Mouse (Mus musculus): ENCODE data around the gene Cul3. TPM values are rescaled to one million over a fixed set of nuclear protein-coding genes. Genes with fewer than 3 reads are reported as not detected.
A peak's percentile ranks its signal among the peaks of the same experiment; 100 is the strongest.

Cul3 gene
- polyA plus RNA-seq (2014; fragmentation: Nextera tagmentation; extraction: Ambion mirVana) = 46.8 and 49.6 TPM in 2 replicates

DNA sequence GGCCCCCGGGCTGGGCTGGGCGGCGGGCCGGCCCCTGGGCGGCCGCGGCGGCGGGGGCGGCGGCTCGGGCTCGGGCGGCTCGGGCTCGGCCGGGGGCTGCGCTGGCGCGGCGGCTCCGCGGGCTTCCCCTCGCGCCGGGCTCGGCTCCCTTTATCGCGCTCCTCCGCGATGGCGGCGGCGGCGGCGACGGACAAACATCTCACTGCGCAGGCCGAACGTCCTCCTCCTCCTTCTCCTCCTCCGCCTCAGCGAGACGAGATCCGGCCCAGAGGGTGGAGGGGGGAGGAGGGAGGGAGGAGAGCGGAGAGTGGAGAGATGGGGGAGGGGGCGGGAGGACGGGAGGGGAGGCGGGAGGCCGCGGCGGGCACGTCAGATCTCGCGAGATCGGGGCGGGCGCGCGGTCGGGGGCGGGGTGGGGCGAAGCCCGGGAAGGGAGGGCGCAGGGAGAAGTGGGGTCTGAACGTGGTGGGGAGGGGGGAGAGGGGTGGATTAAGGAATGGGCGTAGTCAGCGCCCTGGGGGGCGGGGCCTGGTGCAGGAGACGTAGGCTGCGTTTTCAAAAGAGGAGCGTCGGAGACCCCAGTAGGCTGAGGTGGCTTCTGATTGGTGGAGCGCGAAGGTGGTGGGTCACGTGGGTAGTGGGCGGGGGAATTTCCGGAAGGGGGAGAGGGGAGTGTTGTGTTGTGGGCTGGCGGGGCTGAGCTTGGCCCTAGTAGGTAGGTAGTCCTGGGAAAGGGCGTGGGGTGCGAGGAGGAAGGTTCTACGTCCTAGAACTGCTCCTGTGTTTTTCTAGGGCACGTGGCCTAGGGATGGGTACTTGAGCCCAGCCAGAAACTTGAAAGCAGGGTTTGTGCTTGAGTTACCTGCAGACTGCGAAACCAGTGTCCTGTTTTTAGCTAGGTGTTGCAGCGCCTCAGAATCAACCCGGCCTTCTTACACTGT, at the start of gene Cul3:
TSS of gene Cul3 (minus strand) at position 45 of the 941 bp plus-strand sequence.
- peaks cover 4% of the 10 kb centered on the region; the same call in 1 of the 2 replicates for H3K4me1 ChIP-seq (ENCODE audit: control insufficient read depth, insufficient read depth, low read length)
- H3K4me2 ChIP-seq (ENCODE audit: low read depth) = peak within 1 kb of the TSS; percentile 65
- ATAC-seq (ENCODE audit: insufficient read depth, low FRiP score, low TSS enrichment) = peak; percentile 98
- no peaks in the 10 kb centered on the region for H3K27me3 ChIP-seq (ENCODE audit: control insufficient read depth, insufficient read depth, low read length)
- H3K27ac ChIP-seq (ENCODE audit: low read depth, low read length) = peak within 1 kb of the TSS; percentile 99
- WGBS = 2% methylated on average over 44 of the region's 85 CpGs
- peak within 1 kb of the TSS; percentile 100 for H3K4me3 ChIP-seq (ENCODE audit: low read depth, low read length)
- peak within 1 kb of the TSS; percentile 96 for H3K9ac ChIP-seq (ENCODE audit: low read length)
- H3K9me3 ChIP-seq (ENCODE audit: control insufficient read depth, low read length) = no peaks in the 10 kb centered on the region
- peak; percentile 98 for DNase-seq (ENCODE audit: low spot score)
- no peaks in the 10 kb centered on the region for H3K36me3 ChIP-seq (ENCODE audit: control insufficient read depth, insufficient read depth, low read length)

DNA sequence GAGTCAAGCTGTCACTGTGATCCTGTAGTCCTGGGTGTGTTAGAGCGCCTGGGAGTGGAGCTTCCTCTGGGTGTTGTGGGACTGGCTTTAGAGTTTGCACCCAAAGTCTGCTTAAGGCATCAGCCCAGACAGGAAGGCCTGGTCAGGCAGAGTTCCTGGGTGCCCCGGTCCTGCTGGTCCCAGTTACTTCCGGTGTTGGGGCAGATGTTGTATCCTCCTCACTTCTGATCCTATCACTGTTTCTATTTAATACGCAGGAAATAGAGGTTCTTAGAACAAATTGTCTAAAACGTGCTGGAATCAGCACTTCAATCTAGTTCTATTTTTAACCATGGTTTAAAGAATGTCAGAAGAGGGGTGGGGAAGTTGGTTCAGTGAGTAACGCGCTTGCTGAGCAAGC, 49.2 kb upstream of the Cul3 start:
- H3K4me1 ChIP-seq (ENCODE audit: control insufficient read depth, insufficient read depth, low read length) = no peaks in the 10 kb centered on the region
- H3K27me3 ChIP-seq (ENCODE audit: control insufficient read depth, insufficient read depth, low read length) = no peaks in the 10 kb centered on the region
- no peaks in the 10 kb centered on the region for H3K9me3 ChIP-seq (ENCODE audit: control insufficient read depth, low read length)
- DNase-seq (ENCODE audit: low spot score) (no peak), ATAC-seq (ENCODE audit: insufficient read depth, low FRiP score, low TSS enrichment) (no peak)
- no peak overlapping the region for H3K4me3 ChIP-seq (ENCODE audit: low read depth, low read length)
- WGBS = 92% methylated on average over 7 of the region's 7 CpGs
- H3K27ac ChIP-seq (ENCODE audit: low read depth, low read length) = no peak overlapping the region
- no peaks in the 10 kb centered on the region for H3K36me3 ChIP-seq (ENCODE audit: control insufficient read depth, insufficient read depth, low read length)
- H3K4me2 ChIP-seq (ENCODE audit: low read depth) = no peak overlapping the region
- no peak overlapping the region for H3K9ac ChIP-seq (ENCODE audit: low read length)

DNA sequence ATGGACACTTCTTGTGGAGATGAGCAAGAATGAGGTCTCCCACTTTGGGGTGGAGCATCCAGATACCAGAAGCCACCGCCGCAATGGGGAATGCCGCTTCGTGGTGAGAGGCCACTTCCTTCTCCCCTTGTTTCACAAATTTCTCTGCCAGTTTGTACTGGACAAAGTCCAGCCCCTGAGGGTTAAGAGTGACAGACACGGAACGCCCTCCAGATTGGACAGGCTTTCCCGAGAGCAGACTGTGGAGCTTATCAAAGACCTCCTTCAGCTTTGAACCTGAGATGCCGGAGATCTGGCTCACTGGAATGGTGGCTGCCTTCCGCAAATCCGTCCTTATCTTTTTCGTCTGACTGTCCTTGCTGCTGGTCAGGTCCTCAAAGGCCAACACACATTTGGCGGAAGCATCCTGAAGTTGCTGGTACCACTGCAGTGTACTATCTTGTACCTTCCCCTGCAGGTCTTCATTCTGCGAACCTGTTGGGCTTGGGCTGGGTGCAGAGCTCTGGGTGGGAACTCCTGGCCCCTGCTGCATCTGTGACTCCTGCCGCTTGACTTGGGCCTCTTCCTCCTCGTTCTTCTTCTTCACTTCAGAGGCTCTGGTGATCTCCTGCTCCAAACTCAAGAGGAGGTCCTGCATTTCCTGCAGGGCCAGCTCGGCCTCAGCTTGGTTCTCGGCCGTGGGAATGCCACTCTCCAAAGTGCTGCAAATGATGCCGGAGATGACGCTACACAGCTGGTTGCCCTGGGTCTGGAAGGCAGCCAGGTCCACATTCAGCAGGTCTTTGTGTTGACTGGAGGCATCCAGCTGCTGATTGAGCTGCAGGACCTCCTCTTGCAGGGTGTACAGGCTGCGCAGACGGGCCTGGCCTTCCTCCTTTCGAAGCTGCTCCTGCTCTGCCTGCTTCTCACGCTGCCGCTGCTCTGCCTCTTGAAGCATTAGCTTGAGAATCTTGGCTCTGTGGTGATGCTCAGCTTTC, 43.6 kb upstream of the Cul3 start:
- no peaks in the 10 kb centered on the region for H3K36me3 ChIP-seq (ENCODE audit: control insufficient read depth, insufficient read depth, low read length)
- H3K4me1 ChIP-seq (ENCODE audit: control insufficient read depth, insufficient read depth, low read length) = no peaks in the 10 kb centered on the region
- no peaks in the 10 kb centered on the region for H3K27me3 ChIP-seq (ENCODE audit: control insufficient read depth, insufficient read depth, low read length)
- ATAC-seq (ENCODE audit: insufficient read depth, low FRiP score, low TSS enrichment) (no peak), DNase-seq (ENCODE audit: low spot score) (no peak)
- H3K9me3 ChIP-seq (ENCODE audit: control insufficient read depth, low read length) = no peaks in the 10 kb centered on the region
- H3K9ac ChIP-seq (ENCODE audit: low read length) = no peak overlapping the region
- H3K4me2 ChIP-seq (ENCODE audit: low read depth) = no peak overlapping the region
- H3K27ac ChIP-seq (ENCODE audit: low read depth, low read length) = no peak overlapping the region
- WGBS = 91% methylated on average over 25 of the region's 25 CpGs
- no peak overlapping the region for H3K4me3 ChIP-seq (ENCODE audit: low read depth, low read length)

DNA sequence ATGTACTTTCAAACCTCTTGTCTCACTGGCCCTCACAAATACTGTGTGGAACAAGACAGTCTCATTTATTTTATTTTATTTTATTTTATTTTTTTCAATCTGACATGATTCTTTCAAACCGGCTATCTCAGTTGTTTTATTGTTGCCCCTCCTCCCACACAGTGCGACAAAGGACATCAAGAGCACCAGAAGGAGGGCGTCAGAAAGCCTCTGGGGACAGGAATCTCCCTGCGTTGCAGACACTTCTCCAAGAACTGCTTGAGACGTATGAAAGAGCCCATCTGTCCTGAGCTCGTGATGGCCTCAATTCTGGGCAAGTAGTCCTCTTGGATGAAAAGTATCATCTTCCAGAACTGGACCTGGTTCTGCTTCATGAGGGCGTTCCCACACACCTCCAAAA, 42.6 kb upstream of the Cul3 start:
- Histone ChIP-seq H3K36me3 (ENCODE audit: control insufficient read depth, insufficient read depth, low read length) (no peaks in the 10 kb centered on the region), H3K9ac (ENCODE audit: low read length) (no peak overlapping the region), H3K27me3 (ENCODE audit: control insufficient read depth, insufficient read depth, low read length) (no peaks in the 10 kb centered on the region), H3K9me3 (ENCODE audit: control insufficient read depth, low read length) (no peaks in the 10 kb centered on the region), H3K4me1 (ENCODE audit: control insufficient read depth, insufficient read depth, low read length) (no peaks in the 10 kb centered on the region), H3K4me2 (ENCODE audit: low read depth) (no peak overlapping the region), H3K4me3 (ENCODE audit: low read depth, low read length) (no peak overlapping the region), H3K27ac (ENCODE audit: low read depth, low read length) (no peak overlapping the region)
- ATAC-seq (ENCODE audit: insufficient read depth, low FRiP score, low TSS enrichment) (no peak), DNase-seq (ENCODE audit: low spot score) (no peak)
- 55% methylated on average over 7 of the region's 7 CpGs for WGBS

DNA sequence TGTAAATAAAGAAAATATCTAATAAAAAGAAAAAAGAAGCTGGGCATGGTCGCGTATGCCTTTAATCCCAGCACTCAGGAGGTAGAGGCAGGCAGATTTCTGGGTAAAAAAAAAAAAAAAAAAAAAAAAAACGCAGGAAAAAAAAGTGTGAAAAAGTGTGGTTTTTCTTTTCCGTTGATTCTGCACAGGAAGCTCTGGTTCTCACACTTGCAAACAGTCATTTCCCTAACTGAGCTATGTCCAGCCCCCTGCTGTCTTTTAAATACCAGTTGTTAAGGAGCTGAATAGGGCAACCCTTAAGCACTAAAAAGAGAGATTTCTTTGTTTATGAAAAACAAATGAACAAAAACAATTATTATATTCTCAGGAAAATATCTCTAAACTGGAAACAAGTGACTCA, 41.0 kb upstream of the Cul3 start:
- no peak overlapping the region for H3K9ac ChIP-seq (ENCODE audit: low read length)
- H3K27me3 ChIP-seq (ENCODE audit: control insufficient read depth, insufficient read depth, low read length) = no peaks in the 10 kb centered on the region
- no peaks in the 10 kb centered on the region for H3K36me3 ChIP-seq (ENCODE audit: control insufficient read depth, insufficient read depth, low read length)
- H3K27ac ChIP-seq (ENCODE audit: low read depth, low read length) = no peak overlapping the region
- ATAC-seq (ENCODE audit: insufficient read depth, low FRiP score, low TSS enrichment) (no peak), DNase-seq (ENCODE audit: low spot score) (no peak)
- no peak overlapping the region for H3K4me3 ChIP-seq (ENCODE audit: low read depth, low read length)
- WGBS = 26% methylated on average over 4 of the region's 4 CpGs
- no peaks in the 10 kb centered on the region for H3K9me3 ChIP-seq (ENCODE audit: control insufficient read depth, low read length)
- H3K4me2 ChIP-seq (ENCODE audit: low read depth) = no peak overlapping the region
- H3K4me1 ChIP-seq (ENCODE audit: control insufficient read depth, insufficient read depth, low read length) = no peaks in the 10 kb centered on the region

DNA sequence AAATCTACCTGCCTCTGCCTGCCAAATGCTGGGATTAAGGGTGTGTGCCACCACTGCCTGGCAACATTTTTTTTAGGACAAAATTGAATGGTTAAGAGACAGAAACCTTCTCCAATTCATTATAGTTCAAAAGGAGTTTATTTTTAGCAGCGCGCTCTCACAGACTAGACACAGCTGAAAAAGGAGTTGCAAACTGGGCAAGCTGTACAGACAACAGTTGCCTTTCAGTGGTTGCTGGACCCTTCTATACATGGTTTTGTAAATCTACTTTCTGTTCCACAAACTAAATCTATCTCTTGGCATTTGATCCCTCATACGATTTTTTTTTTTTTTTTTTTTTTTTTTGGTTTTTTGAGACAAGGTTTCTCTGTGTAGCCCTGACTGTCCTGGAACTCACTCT, 31.7 kb upstream of the Cul3 start:
- ATAC-seq (ENCODE audit: insufficient read depth, low FRiP score, low TSS enrichment) (no peak), DNase-seq (ENCODE audit: low spot score) (no peak)
- Histone ChIP-seq H3K9me3 (ENCODE audit: control insufficient read depth, low read length) (no peaks in the 10 kb centered on the region), H3K4me1 (ENCODE audit: control insufficient read depth, insufficient read depth, low read length) (no peaks in the 10 kb centered on the region), H3K27ac (ENCODE audit: low read depth, low read length) (no peak overlapping the region), H3K4me2 (ENCODE audit: low read depth) (no peak overlapping the region), H3K9ac (ENCODE audit: low read length) (no peak overlapping the region), H3K36me3 (ENCODE audit: control insufficient read depth, insufficient read depth, low read length) (no peaks in the 10 kb centered on the region), H3K4me3 (ENCODE audit: low read depth, low read length) (no peak overlapping the region), H3K27me3 (ENCODE audit: control insufficient read depth, insufficient read depth, low read length) (no peaks in the 10 kb centered on the region)
- WGBS = 93% methylated on average over 3 of the region's 3 CpGs

DNA sequence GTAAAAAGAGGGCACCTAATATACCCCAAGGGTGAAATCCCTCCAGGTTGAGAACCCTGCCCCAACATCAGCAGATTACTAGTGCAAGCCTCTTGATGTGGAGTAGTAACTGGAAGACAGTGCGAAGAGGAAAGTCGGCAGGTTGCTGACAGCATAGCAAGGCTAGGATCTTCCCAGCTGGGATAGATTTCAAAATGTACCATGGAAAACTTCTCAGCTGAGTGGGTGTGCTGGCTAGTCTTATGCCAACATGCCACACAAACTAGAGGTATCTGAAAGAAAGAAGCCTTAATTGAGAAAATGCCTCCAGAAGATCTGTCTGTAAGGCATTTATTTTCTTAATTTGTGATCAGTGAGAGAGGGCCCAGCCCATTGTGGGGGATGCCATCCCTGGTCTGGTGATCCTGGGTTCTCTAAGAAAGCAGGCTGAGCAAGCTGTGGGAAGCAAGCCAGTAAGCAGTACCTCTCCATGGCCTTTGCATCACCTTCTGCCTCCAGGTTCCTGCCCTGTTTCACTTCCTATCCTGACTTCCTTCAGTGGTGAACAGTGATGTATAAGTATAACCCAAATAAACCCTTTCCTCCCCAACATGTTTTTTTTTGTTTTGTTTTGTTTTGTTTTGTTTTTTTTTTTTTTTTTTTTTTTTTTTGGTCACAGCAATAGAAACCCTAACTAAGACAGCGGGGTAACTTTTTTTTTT, 31.1 kb upstream of the Cul3 start:
- H3K27me3 ChIP-seq (ENCODE audit: control insufficient read depth, insufficient read depth, low read length) = no peaks in the 10 kb centered on the region
- no peak overlapping the region for H3K27ac ChIP-seq (ENCODE audit: low read depth, low read length)
- H3K4me1 ChIP-seq (ENCODE audit: control insufficient read depth, insufficient read depth, low read length) = no peaks in the 10 kb centered on the region
- H3K4me2 ChIP-seq (ENCODE audit: low read depth) = no peak overlapping the region
- 85% methylated on average over 3 of the region's 3 CpGs for WGBS
- H3K9ac ChIP-seq (ENCODE audit: low read length) = no peak overlapping the region
- DNase-seq (ENCODE audit: low spot score) (no peak), ATAC-seq (ENCODE audit: insufficient read depth, low FRiP score, low TSS enrichment) (no peak)
- H3K36me3 ChIP-seq (ENCODE audit: control insufficient read depth, insufficient read depth, low read length) = no peaks in the 10 kb centered on the region
- no peak overlapping the region for H3K4me3 ChIP-seq (ENCODE audit: low read depth, low read length)
- H3K9me3 ChIP-seq (ENCODE audit: control insufficient read depth, low read length) = no peaks in the 10 kb centered on the region

DNA sequence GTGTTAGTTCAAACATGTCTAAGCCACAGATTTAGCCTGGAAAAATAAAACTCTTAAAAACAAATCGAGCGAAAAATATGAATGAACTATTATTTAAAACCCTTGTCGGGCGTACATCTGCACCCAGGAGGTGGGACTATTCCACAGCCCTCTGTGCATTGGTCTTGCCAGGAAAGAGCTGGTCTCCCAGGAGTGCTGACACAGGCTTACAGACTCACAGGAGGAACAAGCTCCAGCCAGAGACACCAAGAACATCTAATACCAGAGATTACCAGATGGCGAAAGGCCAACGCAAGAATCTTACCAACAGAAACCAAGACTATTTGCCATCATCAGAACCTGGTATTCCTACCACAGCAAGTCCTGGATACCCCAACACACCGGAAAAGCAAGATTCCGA, 23.2 kb upstream of the Cul3 start:
- Histone ChIP-seq H3K4me3 (ENCODE audit: low read depth, low read length) (no peak overlapping the region), H3K9ac (ENCODE audit: low read length) (no peak overlapping the region), H3K27me3 (ENCODE audit: control insufficient read depth, insufficient read depth, low read length) (no peaks in the 10 kb centered on the region), H3K4me2 (ENCODE audit: low read depth) (no peak overlapping the region), H3K27ac (ENCODE audit: low read depth, low read length) (no peak overlapping the region), H3K4me1 (ENCODE audit: control insufficient read depth, insufficient read depth, low read length) (no peaks in the 10 kb centered on the region), H3K9me3 (ENCODE audit: control insufficient read depth, low read length) (no peaks in the 10 kb centered on the region), H3K36me3 (ENCODE audit: control insufficient read depth, insufficient read depth, low read length) (no peaks in the 10 kb centered on the region)
- WGBS = 93% methylated on average over 8 of the region's 8 CpGs
- ATAC-seq (ENCODE audit: insufficient read depth, low FRiP score, low TSS enrichment) (no peak), DNase-seq (ENCODE audit: low spot score) (no peak)
